Comparison of ENCODE assay signal across 27 mouse cellular contexts in genomic region chr1:105116231-105116630, GRCm38 (mm10).
DNase-seq lines count a peak whose midpoint lies in the region; ATAC-seq and TF ChIP-seq lines count a peak whose summit lies in the region.
"Had no signal": no experiment of that assay in that cellular context is flagged by ENCODE, and none has a peak within 500 bp of the region (broad histone marks: within the 10 kb centered on the region; RNA-seq: fewer than 3 reads in every experiment).

No protein-coding gene starts in this region.

- H3K4me2 ChIP-seq in kidney, embryonic 15.5 days = no peak overlapping the region
- H3K4me2 ChIP-seq in liver, postnatal 0 days (ENCODE audit: low read depth, low read length) = no peak overlapping the region
- no peak overlapping the region for H3K4me2 ChIP-seq in liver, embryonic 11.5 days
- H3K4me2 ChIP-seq: embryonic facial prominence, embryonic 13.5 days; forebrain, embryonic 13.5 days; heart, embryonic 12.5 days; heart, embryonic 15.5 days; hindbrain, embryonic 12.5 days; hindbrain, embryonic 15.5 days had no signal

- H3K9ac ChIP-seq in kidney, embryonic 15.5 days = no peak overlapping the region
- H3K9ac ChIP-seq in liver, postnatal 0 days (replicated peaks) = no peak overlapping the region
- H3K9ac ChIP-seq in liver, embryonic 11.5 days (ENCODE audit: low read depth, low read length) = no peak overlapping the region
- H3K9ac ChIP-seq: embryonic facial prominence, embryonic 13.5 days; forebrain, embryonic 13.5 days; heart, embryonic 12.5 days; heart, embryonic 15.5 days; hindbrain, embryonic 12.5 days; hindbrain, embryonic 15.5 days had no signal

- no peaks in the 10 kb centered on the region for H3K36me3 ChIP-seq in kidney, embryonic 15.5 days
- no peaks in the 10 kb centered on the region for H3K36me3 ChIP-seq in liver, postnatal 0 days (replicated peaks; ENCODE audit: insufficient read depth, low read length)
- H3K36me3 ChIP-seq in liver, embryonic 11.5 days (ENCODE audit: control insufficient read depth, insufficient read depth, low read length) = no peaks in the 10 kb centered on the region
- H3K36me3 ChIP-seq: embryonic facial prominence, embryonic 10.5 days; embryonic facial prominence, embryonic 13.5 days; forebrain, embryonic 10.5 days; heart, embryonic 12.5 days; heart, embryonic 15.5 days; hindbrain, embryonic 12.5 days; hindbrain, embryonic 15.5 days had no signal

- TF ChIP-seq CTCF in liver, postnatal 0 days (IDR thresholded peaks at IDR 0.05; ENCODE audit: low read depth) = no peak

- no peaks in the 10 kb centered on the region for H3K9me3 ChIP-seq in kidney, embryonic 15.5 days (replicated peaks)
- H3K9me3 ChIP-seq in liver, postnatal 0 days (ENCODE audit: low read length) = no peaks in the 10 kb centered on the region
- H3K9me3 ChIP-seq in liver, embryonic 11.5 days (ENCODE audit: control insufficient read depth, low read length) = no peaks in the 10 kb centered on the region
- H3K9me3 ChIP-seq: embryonic facial prominence, embryonic 10.5 days; embryonic facial prominence, embryonic 13.5 days; forebrain, embryonic 10.5 days; forebrain, embryonic 13.5 days; heart, embryonic 12.5 days; heart, embryonic 15.5 days; hindbrain, embryonic 12.5 days; hindbrain, embryonic 15.5 days had no signal

- no peaks in the 10 kb centered on the region for H3K27me3 ChIP-seq in kidney, embryonic 15.5 days
- no peaks in the 10 kb centered on the region for H3K27me3 ChIP-seq in liver, postnatal 0 days (ENCODE audit: insufficient read depth, low read length)
- H3K27me3 ChIP-seq in liver, embryonic 11.5 days (replicated peaks; ENCODE audit: control insufficient read depth, insufficient read depth, low read length) = no peaks in the 10 kb centered on the region
- H3K27me3 ChIP-seq: embryonic facial prominence, embryonic 13.5 days; forebrain, embryonic 13.5 days; heart, embryonic 12.5 days; heart, embryonic 15.5 days; hindbrain, embryonic 12.5 days; hindbrain, embryonic 15.5 days had no signal

- WGBS in kidney, embryonic 15.5 days = 75% methylated on average over 3 of the region's 3 CpGs
- 66% methylated on average over 3 of the region's 3 CpGs for WGBS in liver, postnatal 0 days (ENCODE audit: insufficient replicate concordance)
- WGBS in liver, embryonic 11.5 days = 90% methylated on average over 3 of the region's 3 CpGs

- no peaks in the 10 kb centered on the region for H3K4me1 ChIP-seq in kidney, embryonic 15.5 days
- 0 out of 2 replicates have a peak, but pooled peaks cover 3% of the 10 kb centered on the region for H3K4me1 ChIP-seq in liver, postnatal 0 days (ENCODE audit: insufficient read depth)
- no peaks in the 10 kb centered on the region for H3K4me1 ChIP-seq in liver, embryonic 11.5 days (replicated peaks; ENCODE audit: control insufficient read depth, insufficient read depth, low read length)
- H3K4me1 ChIP-seq: embryonic facial prominence, embryonic 10.5 days; embryonic facial prominence, embryonic 13.5 days; heart, embryonic 15.5 days had no signal

- no peak overlapping the region for H3K4me3 ChIP-seq in kidney, embryonic 15.5 days (replicated peaks)
- H3K4me3 ChIP-seq in liver, postnatal 0 days (ENCODE audit: low read depth, low read length) = no peak overlapping the region
- H3K4me3 ChIP-seq in liver, embryonic 11.5 days (ENCODE audit: low read depth, low read length) = no peak overlapping the region
- H3K4me3 ChIP-seq: embryonic facial prominence, embryonic 10.5 days; embryonic facial prominence, embryonic 13.5 days; erythroblast, embryonic 14.5 days; forebrain, embryonic 10.5 days; forebrain, embryonic 13.5 days; heart, embryonic 12.5 days; heart, embryonic 15.5 days; hindbrain, embryonic 12.5 days; hindbrain, embryonic 15.5 days had no signal

- no peak for TF ChIP-seq EP300 in liver, postnatal 0 days (IDR thresholded peaks at IDR 0.05; ENCODE audit: low read depth)

- H3K27ac ChIP-seq in kidney, embryonic 15.5 days = no peak overlapping the region
- H3K27ac ChIP-seq in liver, postnatal 0 days (ENCODE audit: low read depth) = peak overlapping the region; percentile 84
- H3K27ac ChIP-seq in liver, embryonic 11.5 days (ENCODE audit: low read depth, low read length) = no peak overlapping the region
- H3K27ac ChIP-seq: embryonic facial prominence, embryonic 10.5 days; embryonic facial prominence, embryonic 13.5 days; forebrain, embryonic 10.5 days; forebrain, embryonic 13.5 days; heart, embryonic 15.5 days; hindbrain, embryonic 12.5 days; hindbrain, embryonic 15.5 days had no signal

- no peak for ATAC-seq in kidney, embryonic 15.5 days (replicated peaks; ENCODE audit: low FRiP score)
- ATAC-seq in liver, postnatal 0 days = no peak
- ATAC-seq in liver, embryonic 11.5 days (replicated peaks; ENCODE audit: low FRiP score) = no peak
- ATAC-seq: CD4-positive, CD25-positive, alpha-beta regulatory T cell, adult 4 months; forebrain, embryonic 13.5 days; forebrain, embryonic 16.5 days had no signal

- peak; percentile 44 for DNase-seq in kidney, adult 11 months
- peak; percentile 80 for DNase-seq in kidney, adult 9 months
- no peak for DNase-seq in kidney, postnatal 10 days
- DNase-seq in liver, postnatal 0 days = no peak
- DNase-seq in liver, embryonic 11.5 days (ENCODE audit: low spot score) = no peak
- DNase-seq: adrenal gland, adult 2 months; adrenal gland, postnatal 14 days; cerebellum, adult 11-12 months; cerebellum, adult 8-10 months; cerebellum, postnatal 10 days; cerebellum, postnatal 36 days; embryo, embryonic 11 days; gastrocnemius, postnatal 10 days; gastrocnemius, postnatal 36 days; heart, postnatal 10 days had no signal

Comparison
In these comparisons a context has a peak if more than half of its experiments do, and no peak if none do; other contexts are left out.
1. DNase-seq: peak in kidney, adult 11 months (single experiment) and kidney, adult 9 months (single experiment); none in kidney, postnatal 10 days (single experiment), liver, postnatal 0 days (single experiment) and liver, embryonic 11.5 days (single experiment).